Mouse (Mus musculus): ENCODE results near the gene Pkd2.

Pkd2 gene

GRCm38 (mm10) chr5:104466816-104467215 is 7.6 kb downstream of the Pkd2 start:
- no peak for DNase-seq

GRCm38 (mm10) chr5:104468586-104468985 is 9.3 kb downstream of the Pkd2 start:
- no peak for DNase-seq

GRCm38 (mm10) chr5:104470981-104471391 is 11.7 kb downstream of the Pkd2 start:
- DNase-seq = no peak

GRCm38 (mm10) chr5:104472371-104472770 is 13.1 kb downstream of the Pkd2 start:
- DNase-seq = no peak

GRCm38 (mm10) chr5:104480367-104480766 is 21.1 kb downstream of the Pkd2 start:
- DNase-seq = no peak

- no peak for DNase-seq
These were observed 23.6 kb downstream of the Pkd2 start for GRCm38 (mm10) chr5:104482856-104483255.

GRCm38 (mm10) chr5:104491561-104491960 is 32.3 kb downstream of the Pkd2 start:
- no peak for DNase-seq

- DNase-seq = no peak
These were observed 45.6 kb downstream of the Pkd2 start for GRCm38 (mm10) chr5:104504883-104505282.

GRCm38 (mm10) chr5:104507829-104508194 is 48.6 kb downstream of the Pkd2 start:
- no peak for DNase-seq

- peak; percentile 85 for DNase-seq
These were observed 49.1 kb downstream of the Pkd2 start, which contains the start of gene BC005561 for GRCm38 (mm10) chr5:104508195-104508891. Gene BC005561 (plus strand): TSS chr5:104508352.

GRCm38 (mm10) chr5:104511211-104511610 is 52.0 kb downstream of the Pkd2 start:
- DNase-seq = no peak

GRCm38 (mm10) chr5:104538612-104539011 is 79.4 kb downstream of the Pkd2 start:
- no peak for DNase-seq

GRCm38 (mm10) chr5:104539331-104539730 is 80.1 kb downstream of the Pkd2 start:
- DNase-seq = no peak
